Mouse (Mus musculus) thymus, adult 2 months (tissue): ENCODE results near the gene Fosl1.

Experiments
- CTCF ChIP-seq: fragments of 200-500 bp; IDR thresholded peaks from 2 replicates; pipeline ENCODE4 v1.5.1; 2012; ENCODE audit warnings: mild to moderate bottlenecking, control low read depth, low read length, moderate library complexity, borderline replicate concordance; ENCODE audit not compliant: control insufficient read depth, poor library complexity, insufficient read depth; ENCODE audit errors: extremely low read depth
- POLR2A ChIP-seq: fragments of 200-500 bp; IDR thresholded peaks from 2 replicates; pipeline ENCODE4 v1.6.1; 2012; ENCODE audit warnings: mild to moderate bottlenecking, low read length, control low read depth, moderate library complexity; ENCODE audit not compliant: control insufficient read depth, poor library complexity, insufficient read depth; ENCODE audit errors: extremely low read depth

- no peak for TF ChIP-seq CTCF
- TF ChIP-seq POLR2A: no peak
These were observed 25.5 kb downstream of the Fosl1 start for GRCm38 (mm10) chr19:5472857-5473256.
